Mouse (Mus musculus) lung, embryonic 16.5 days (tissue): Measurements from ENCODE around the gene Selenom. TPM values are rescaled to one million over a fixed set of nuclear protein-coding genes. Genes with fewer than 3 reads are reported as not detected.
A peak's percentile ranks its signal among the peaks of the same experiment; 100 is the strongest.

Source experiments
- ATAC-seq: fragments of 200-750 bp; cut with Nextera tagmentation; 2 replicates; pipeline ENCODE4 v1.8.0; 2017; ENCODE audit warnings: low read depth, mild to moderate bottlenecking, moderate library complexity
- H3K27ac ChIP-seq: fragments of 300-500 bp; sonication (generic); 2 replicates; pipeline ENCODE4 v1.5.1; 2014; ENCODE audit warnings: mild to moderate bottlenecking, control low read depth, low read length
- H3K27me3 ChIP-seq: fragments of 300-500 bp; sonication (generic); 2 replicates; pipeline ENCODE4 v1.6.1; 2014; ENCODE audit warnings: low read depth, low read length, mixed read lengths; ENCODE audit not compliant: control insufficient read depth, insufficient read depth
- H3K36me3 ChIP-seq: fragments of 300-500 bp; sonication (generic); 2 replicates; pipeline ENCODE4 v1.6.1; 2014; ENCODE audit warnings: low read length; ENCODE audit not compliant: control insufficient read depth, insufficient read depth
- H3K4me1 ChIP-seq: fragments of 300-500 bp; sonication (generic); replicated peaks from 2 replicates; pipeline ENCODE4 v1.6.1; 2014; ENCODE audit warnings: low read length, mixed read lengths; ENCODE audit not compliant: control insufficient read depth, insufficient read depth
- H3K4me2 ChIP-seq: fragments of 300-500 bp; sonication (generic); 2 replicates; pipeline ENCODE4 v1.6.1; 2014; ENCODE audit warnings: low read depth, low read length, control low read depth
- H3K4me3 ChIP-seq: fragments of 300-500 bp; sonication (generic); 2 replicates; pipeline ENCODE4 v1.5.1; 2014; ENCODE audit warnings: mild to moderate bottlenecking, low read length, control low read depth
- H3K9ac ChIP-seq: fragments of 300-500 bp; sonication (generic); 2 replicates; pipeline ENCODE4 v1.6.1; 2014; ENCODE audit warnings: low read length, control low read depth
- H3K9me3 ChIP-seq: fragments of 300-500 bp; sonication (generic); 2 replicates; pipeline ENCODE4 v1.6.1; 2016; ENCODE audit warnings: low read length; ENCODE audit not compliant: control insufficient read depth
- WGBS: fragments of 180-500 bp; shearing (Covaris S2); extraction: QIAGEN DNeasy Blood & Tissue Kit; methylation state at CpG from one replicate; pipeline ENCODE4 v1.1.7; 2014; 5-methylcytosine and 5-hydroxymethylcytosine counted together
- polyA plus RNA-seq: library from polyadenylated mRNA; unstranded; fragments of >200 nt; fragmentation: Nextera tagmentation; extraction: Ambion mirVana; gene quantifications from 2 replicates; pipeline ENCODE4 v1.2.1, GENCODE M21; 2015

Gene Selenom
- polyA plus RNA-seq, 1 experiment from 2014 or later = 116 TPM

DNA sequence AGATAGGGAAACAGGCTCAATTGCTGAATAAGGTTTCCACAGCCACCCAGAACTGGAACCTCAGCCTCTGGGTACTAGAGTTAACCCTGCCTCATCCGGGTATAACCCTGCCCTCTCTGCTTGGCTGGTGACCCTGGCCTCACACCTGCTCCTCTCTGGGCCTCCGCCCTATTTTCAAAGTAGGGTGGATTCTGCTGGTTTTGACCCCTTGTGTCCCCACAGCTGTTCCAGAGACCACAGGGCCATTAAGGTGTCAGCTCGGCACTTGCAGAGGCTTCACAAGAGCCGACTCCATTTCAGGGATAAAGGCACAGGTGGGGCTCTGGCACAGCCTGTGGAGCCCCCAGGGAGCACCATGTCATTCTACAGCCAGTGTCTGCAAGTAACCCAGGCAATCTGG lies 21.7 kb upstream of the Selenom start:
- Histone ChIP-seq H3K4me2 (no peak overlapping the region), H3K27me3 (no peaks in the 10 kb centered on the region), H3K9ac (no peak overlapping the region), H3K4me3 (no peak overlapping the region), H3K27ac (no peak overlapping the region), H3K36me3 (no peaks in the 10 kb centered on the region), H3K9me3 (no peaks in the 10 kb centered on the region), H3K4me1 (no peaks in the 10 kb centered on the region)
- no peak for ATAC-seq
- 66% methylated on average over 4 of the region's 4 CpGs for WGBS

GRCm38 (mm10) chr11:3494857-3495256 lies 19.6 kb upstream of the Selenom start:
- ATAC-seq = no peak
- Histone ChIP-seq H3K9ac (no peak overlapping the region), H3K27ac (no peak overlapping the region), H3K27me3 (no peaks in the 10 kb centered on the region), H3K4me1 (no peaks in the 10 kb centered on the region), H3K36me3 (no peaks in the 10 kb centered on the region), H3K4me2 (no peak overlapping the region), H3K4me3 (no peak overlapping the region), H3K9me3 (no peaks in the 10 kb centered on the region)
- WGBS = 79% methylated on average over 17 of the region's 17 CpGs

DNA sequence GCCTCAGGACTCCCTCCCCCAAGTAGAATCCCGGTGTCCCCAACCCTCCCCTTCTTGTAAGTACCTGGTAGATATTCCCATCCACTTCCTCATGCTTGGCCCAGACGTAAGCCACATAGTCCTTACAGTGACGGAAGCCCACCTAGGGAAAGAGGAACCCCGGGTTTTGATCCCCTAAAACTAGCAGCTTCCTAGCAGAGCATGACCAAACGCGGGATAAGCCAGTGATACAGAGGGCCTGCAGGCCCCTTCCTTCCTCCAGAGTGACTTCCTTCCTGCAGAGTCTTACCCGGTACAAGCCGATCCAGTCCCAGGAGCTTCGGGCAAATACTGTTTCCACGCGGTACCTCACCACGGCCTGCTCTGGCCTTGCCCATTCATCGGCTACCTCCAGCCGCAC lies 19.0 kb upstream of the Selenom start:
- H3K27me3 ChIP-seq = no peaks in the 10 kb centered on the region
- ATAC-seq = no peak
- no peak overlapping the region for H3K9ac ChIP-seq
- no peaks in the 10 kb centered on the region for H3K4me1 ChIP-seq
- no peak overlapping the region for H3K27ac ChIP-seq
- no peak overlapping the region for H3K4me3 ChIP-seq
- no peaks in the 10 kb centered on the region for H3K36me3 ChIP-seq
- H3K4me2 ChIP-seq = no peak overlapping the region
- 87% methylated on average over 14 of the region's 14 CpGs for WGBS
- no peaks in the 10 kb centered on the region for H3K9me3 ChIP-seq

DNA sequence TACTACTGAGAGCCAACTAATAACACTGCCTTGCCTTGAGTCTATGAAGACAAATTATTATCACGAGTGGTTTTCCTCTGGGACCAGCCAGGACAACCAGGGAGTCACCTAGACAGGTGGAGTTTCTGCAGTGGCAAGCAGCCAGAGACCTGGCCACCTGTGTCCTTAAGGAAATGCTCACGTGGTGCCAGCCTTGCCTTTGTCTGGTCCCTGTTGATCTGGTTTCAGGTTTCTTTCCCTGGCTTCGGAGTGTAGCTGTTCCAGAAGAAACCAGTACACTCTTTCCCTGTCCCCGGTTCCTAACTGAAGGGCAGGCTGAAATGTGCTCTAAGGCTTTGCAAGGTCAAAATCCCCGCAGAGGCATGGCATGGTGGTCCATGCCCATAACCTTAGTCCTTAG lies 17.7 kb upstream of the Selenom start:
- H3K27ac ChIP-seq = peak overlapping the region; percentile 17
- H3K9me3 ChIP-seq = no peaks in the 10 kb centered on the region
- ATAC-seq = peak; percentile 35; the same call in 1 of the 2 replicates
- WGBS = 41% methylated on average over 5 of the region's 5 CpGs
- no peak overlapping the region for H3K9ac ChIP-seq
- no peak overlapping the region for H3K4me3 ChIP-seq
- H3K4me2 ChIP-seq = no peak overlapping the region
- H3K4me1 ChIP-seq = no peaks in the 10 kb centered on the region
- no peaks in the 10 kb centered on the region for H3K27me3 ChIP-seq
- H3K36me3 ChIP-seq = no peaks in the 10 kb centered on the region

GRCm38 (mm10) chr11:3497296-3497695 lies 17.2 kb upstream of the Selenom start:
- Histone ChIP-seq H3K36me3 (no peaks in the 10 kb centered on the region), H3K27me3 (no peaks in the 10 kb centered on the region), H3K9me3 (no peaks in the 10 kb centered on the region), H3K9ac (no peak overlapping the region), H3K4me2 (no peak overlapping the region), H3K4me1 (no peaks in the 10 kb centered on the region), H3K27ac (peak overlapping the region; percentile 17; the same call in 1 of the 2 replicates), H3K4me3 (no peak overlapping the region)
- ATAC-seq = no peak
- WGBS = 69% methylated on average over 1 of the region's 1 CpGs

DNA sequence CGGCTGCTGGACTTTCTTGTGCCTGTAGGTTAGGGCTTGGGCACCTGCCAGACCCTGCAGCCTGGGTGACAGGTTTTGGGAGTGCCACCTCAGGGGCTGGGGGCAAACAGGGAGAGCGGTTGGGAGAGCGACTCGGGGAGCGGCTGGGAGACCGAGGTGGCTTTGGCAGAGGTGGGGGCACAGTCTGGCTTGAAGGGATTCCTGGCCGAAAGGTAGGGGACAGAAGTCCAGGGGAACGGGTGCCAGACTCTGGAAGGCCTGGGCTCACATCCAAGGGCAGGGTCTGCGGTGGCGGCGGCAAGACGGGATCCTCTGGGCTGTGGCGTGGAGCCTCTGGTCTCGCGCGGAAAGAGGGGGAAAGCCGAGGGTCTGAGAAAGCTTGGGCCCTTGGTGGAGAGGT lies 12.4 kb upstream of the Selenom start:
- WGBS = 68% methylated on average over 17 of the region's 17 CpGs
- H3K4me1 ChIP-seq = no peaks in the 10 kb centered on the region
- no peak for ATAC-seq
- no peak overlapping the region for H3K4me3 ChIP-seq
- H3K9ac ChIP-seq = no peak overlapping the region
- H3K4me2 ChIP-seq = no peak overlapping the region
- H3K36me3 ChIP-seq = no peaks in the 10 kb centered on the region
- H3K9me3 ChIP-seq = no peaks in the 10 kb centered on the region
- H3K27ac ChIP-seq = no peak overlapping the region
- H3K27me3 ChIP-seq = no peaks in the 10 kb centered on the region

- Histone ChIP-seq H3K4me3 (no peak overlapping the region), H3K36me3 (no peaks in the 10 kb centered on the region), H3K4me1 (no peaks in the 10 kb centered on the region), H3K27me3 (no peaks in the 10 kb centered on the region), H3K4me2 (no peak overlapping the region), H3K9ac (no peak overlapping the region), H3K9me3 (no peaks in the 10 kb centered on the region), H3K27ac (no peak overlapping the region)
- ATAC-seq = no peak
- 66% methylated on average over 18 of the region's 18 CpGs for WGBS
These were observed 11.9 kb upstream of the Selenom start for GRCm38 (mm10) chr11:3502459-3503072.

DNA sequence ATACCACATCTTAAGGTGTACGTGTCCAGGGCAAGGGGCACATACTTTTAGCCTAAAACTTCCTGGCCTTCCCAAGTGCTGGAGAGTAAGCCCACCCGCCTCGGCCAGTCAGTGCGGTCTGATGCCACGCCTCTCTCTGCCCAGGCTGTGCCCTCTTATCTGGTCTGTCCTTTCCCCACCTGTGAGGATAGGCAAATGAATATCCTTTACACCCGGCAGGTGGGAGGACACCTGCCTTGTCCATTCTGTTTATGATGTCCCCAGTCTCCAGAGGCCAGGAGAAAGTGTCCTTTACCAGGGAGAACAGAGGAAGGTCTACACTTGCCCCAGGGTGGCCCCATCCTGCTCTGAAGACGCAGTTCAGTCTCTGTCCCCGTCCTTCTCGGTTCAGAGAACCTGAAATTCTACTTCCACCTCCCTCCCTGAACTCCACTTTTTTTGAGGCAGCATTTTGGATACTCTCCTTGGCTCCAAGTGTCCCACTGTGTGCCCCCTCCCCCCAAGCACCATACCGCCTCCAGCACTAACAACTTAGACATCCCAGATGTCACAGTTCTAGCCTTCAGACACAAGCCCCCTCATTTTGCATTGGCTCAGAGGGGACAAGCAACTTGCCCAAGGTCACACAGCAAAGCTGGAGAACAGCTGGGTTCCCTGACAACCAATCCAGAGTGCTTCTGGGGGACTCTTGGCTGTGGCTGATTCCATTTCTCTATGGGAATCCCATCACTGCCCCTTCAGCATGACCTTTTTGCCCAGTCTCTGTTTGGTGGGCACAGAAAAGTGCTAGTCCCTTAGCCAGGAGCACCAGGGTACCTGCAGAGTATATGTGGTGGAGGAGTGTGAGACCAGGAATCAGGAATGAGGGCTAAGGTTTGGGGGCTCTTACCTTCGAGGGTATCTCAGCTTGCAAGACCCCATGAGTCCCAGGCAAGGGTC lies 10.5 kb upstream of the Selenom start:
- Histone ChIP-seq H3K36me3 (no peaks in the 10 kb centered on the region), H3K9me3 (no peaks in the 10 kb centered on the region), H3K27me3 (no peaks in the 10 kb centered on the region), H3K4me3 (no peak overlapping the region), H3K9ac (no peak overlapping the region), H3K4me2 (no peak overlapping the region), H3K4me1 (no peaks in the 10 kb centered on the region), H3K27ac (no peak overlapping the region)
- no peak for ATAC-seq
- WGBS = 63% methylated on average over 11 of the region's 11 CpGs

GRCm38 (mm10) chr11:3508226-3508625 lies 6.3 kb upstream of the Selenom start:
- H3K4me3 ChIP-seq = no peak overlapping the region
- no peaks in the 10 kb centered on the region for H3K36me3 ChIP-seq
- WGBS = 38% methylated on average over 7 of the region's 7 CpGs
- no peaks in the 10 kb centered on the region for H3K4me1 ChIP-seq
- H3K27me3 ChIP-seq = no peaks in the 10 kb centered on the region
- H3K4me2 ChIP-seq = no peak overlapping the region
- H3K27ac ChIP-seq = no peak overlapping the region
- ATAC-seq = no peak
- H3K9ac ChIP-seq = no peak overlapping the region
- H3K9me3 ChIP-seq = no peaks in the 10 kb centered on the region
